Mouse (Mus musculus) liver, embryonic 14.5 days (tissue): ENCODE measurements around the gene Map1lc3b. TPM values are rescaled to one million over a fixed set of nuclear protein-coding genes. Genes with fewer than 3 reads are reported as not detected.

Experiments used
- ATAC-seq: fragments of 200-750 bp; cut with Nextera tagmentation; 2 replicates; pipeline ENCODE4 v1.8.0; 2017; ENCODE audit warnings: moderate number of reproducible peaks, mild to moderate bottlenecking, moderate library complexity; ENCODE audit not compliant: insufficient read depth
- DNase-seq, 3 experiments: peaks; one replicate each; pipeline ENCODE4 v3.0.0-alpha.2; 2012 to 2013; ENCODE audit warnings: low read depth in 3 of 3, low spot score in 3 of 3
- H3K27ac ChIP-seq: fragments of 300-500 bp; sonication (generic); 2 replicates; pipeline ENCODE4 v1.5.1; 2014; ENCODE audit warnings: moderate library complexity, mild to moderate bottlenecking, control low read depth, inconsistent platforms
- H3K27me3 ChIP-seq: fragments of 300-500 bp; sonication (generic); 2 replicates; pipeline ENCODE4 v1.6.1; 2014; ENCODE audit warnings: mild to moderate bottlenecking, low read length, moderate library complexity; ENCODE audit not compliant: control insufficient read depth, insufficient read depth
- H3K36me3 ChIP-seq: fragments of 300-500 bp; sonication (generic); replicated peaks from 2 replicates; pipeline ENCODE4 v1.6.1; 2014; ENCODE audit warnings: low read depth; ENCODE audit not compliant: control insufficient read depth, insufficient read depth
- H3K4me1 ChIP-seq, 2 experiments: fragments of 200-500 bp in 1 of 2; fragments of 300-500 bp in 1 of 2; sonication (generic) in 1 of 2; replicated peaks; 2 replicates each; pipeline ENCODE4 v1.6.1; 2012 to 2014; ENCODE audit warnings: antibody characterized with exemption in 1 of 2, inconsistent platforms in 1 of 2, low read length in 1 of 2; ENCODE audit not compliant: control insufficient read depth in 2 of 2, insufficient read depth in 2 of 2
- H3K4me2 ChIP-seq: fragments of 300-500 bp; sonication (generic); 2 replicates; pipeline ENCODE4 v1.6.1; 2014; ENCODE audit warnings: low read depth, mild to moderate bottlenecking, control low read depth, moderate library complexity
- H3K4me3 ChIP-seq, 2 experiments: fragments of 200-500 bp in 1 of 2; fragments of 300-500 bp in 1 of 2; sonication (generic) in 1 of 2; 2 replicates each; pipeline ENCODE4 v1.5.1; 2012 to 2014; ENCODE audit warnings: low read depth in 2 of 2, low read length in 2 of 2, mild to moderate bottlenecking in 2 of 2, control low read depth in 1 of 2, inconsistent platforms in 1 of 2, moderate library complexity in 1 of 2; ENCODE audit not compliant: insufficient read depth in 1 of 2
- H3K9ac ChIP-seq: fragments of 300-500 bp; sonication (generic); replicated peaks from 2 replicates; pipeline ENCODE4 v1.6.1; 2014; ENCODE audit warnings: mild to moderate bottlenecking, control low read depth, moderate library complexity
- H3K9me3 ChIP-seq: fragments of 300-500 bp; sonication (generic); 2 replicates; pipeline ENCODE4 v1.6.1; 2016; ENCODE audit warnings: low read length, mixed read lengths; ENCODE audit not compliant: control insufficient read depth
- CTCF ChIP-seq: IDR thresholded peaks from 2 replicates; pipeline ENCODE4 v1.5.1; 2016; ENCODE audit warnings: antibody characterized with exemption, low read depth, control low read depth
- EP300 ChIP-seq: IDR thresholded peaks from 2 replicates; pipeline ENCODE4 v1.6.1; 2016; ENCODE audit warnings: antibody characterized with exemption, low read depth
- WGBS: fragments of 180-500 bp; shearing (Covaris S2); extraction: QIAGEN DNeasy Blood & Tissue Kit; methylation state at CpG from one replicate; pipeline ENCODE4 v1.1.7; 2014; ENCODE audit not compliant: insufficient replicate concordance; 5-methylcytosine and 5-hydroxymethylcytosine counted together
- polyA plus RNA-seq, 2 experiments: library from polyadenylated mRNA; depleted of rRNA in 1 of 2; stranded (reverse) in 1 of 2; unstranded in 1 of 2; fragments of >200 nt; fragmentation: Nextera tagmentation in 1 of 2; extraction: Ambion mirVana in 1 of 2; gene quantifications; 2 replicates each; pipeline versions ENCODE4 v1.2.1 to v1.2.3; 2012 to 2014

The Map1lc3b gene
- polyA plus RNA-seq, 2 experiments = 20.9 to 147 TPM

DNA sequence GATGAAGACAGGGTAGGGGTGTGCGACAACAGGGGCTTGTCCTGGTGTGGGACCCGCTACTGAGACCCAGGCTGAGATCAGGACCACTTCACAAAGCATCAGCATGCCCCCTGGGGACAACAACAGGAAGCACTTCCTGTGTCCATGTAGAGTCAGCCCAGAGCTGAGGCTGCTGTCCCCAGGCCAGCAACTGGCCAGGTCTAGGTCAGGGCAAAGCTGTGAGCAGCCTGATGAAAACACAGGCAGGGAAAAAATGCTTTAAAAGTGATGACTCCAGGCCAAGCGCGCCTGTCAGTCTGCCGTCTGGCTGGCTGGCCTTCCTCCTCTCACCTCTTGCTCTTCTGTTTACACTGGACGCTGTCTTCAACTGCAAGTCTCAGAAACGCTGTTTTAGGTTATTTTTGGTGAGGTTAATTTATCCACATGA lies 41.5 kb downstream of the Map1lc3b start:
- Histone ChIP-seq H3K36me3 (no peaks in the 10 kb centered on the region), H3K4me3 (no peak overlapping the region), H3K27me3 (no peaks in the 10 kb centered on the region), H3K4me2 (no peak overlapping the region), H3K27ac (no peak overlapping the region), H3K9me3 (no peaks in the 10 kb centered on the region), H3K4me1 (no peaks in the 10 kb centered on the region), H3K9ac (no peak overlapping the region)
- DNase-seq (no peak), ATAC-seq (no peak)
- TF ChIP-seq CTCF (no peak), EP300 (no peak)
- 49% methylated on average over 7 of the region's 7 CpGs for WGBS

DNA sequence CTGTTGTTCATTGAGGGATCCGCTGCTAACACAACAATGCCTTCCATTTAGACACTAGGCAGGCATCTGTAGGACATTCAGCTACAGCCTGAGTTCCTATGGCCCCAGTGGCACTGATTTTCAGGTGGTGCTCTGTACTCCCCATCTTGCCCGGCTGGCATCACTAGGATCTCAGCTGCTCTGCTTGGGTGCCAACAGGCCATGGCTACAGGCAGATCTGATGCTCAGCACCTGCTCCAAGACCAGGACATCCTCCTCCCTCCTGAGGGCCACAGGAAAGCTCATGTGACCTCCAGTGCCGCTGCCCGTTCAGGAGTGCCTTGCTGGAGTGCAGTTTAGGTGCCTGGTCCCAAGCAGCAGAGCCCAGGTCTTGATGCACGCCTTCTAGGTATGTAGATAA lies 42.2 kb downstream of the Map1lc3b start:
- DNase-seq (no peak), ATAC-seq (no peak)
- Histone ChIP-seq H3K4me1 (no peaks in the 10 kb centered on the region), H3K4me2 (no peak overlapping the region), H3K9me3 (no peaks in the 10 kb centered on the region), H3K27ac (no peak overlapping the region), H3K9ac (no peak overlapping the region), H3K27me3 (no peaks in the 10 kb centered on the region), H3K36me3 (no peaks in the 10 kb centered on the region), H3K4me3 (no peak overlapping the region)
- TF ChIP-seq EP300 (no peak), CTCF (no peak)
- 63% methylated on average over 5 of the region's 5 CpGs for WGBS

DNA sequence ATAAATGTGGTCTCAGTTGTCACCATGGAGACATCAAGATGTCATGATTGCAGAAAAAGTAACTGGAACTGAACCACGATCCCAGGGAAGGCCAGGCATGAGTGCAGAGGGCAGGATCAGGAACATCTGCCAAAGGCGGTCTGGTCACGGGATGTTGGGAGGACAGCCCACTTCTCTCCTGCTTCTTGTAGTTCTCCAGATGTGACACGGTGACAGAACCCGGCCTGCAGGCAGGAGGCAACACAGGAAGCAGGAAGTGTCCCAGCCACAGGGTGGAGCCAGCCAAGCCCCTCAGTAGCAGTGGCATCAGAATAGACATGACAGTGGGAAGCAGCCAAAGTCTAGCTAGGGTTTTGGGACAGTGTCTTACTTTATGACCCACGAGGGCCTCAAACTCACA lies 45.4 kb downstream of the Map1lc3b start:
- Histone ChIP-seq H3K9ac (no peak overlapping the region), H3K27ac (no peak overlapping the region), H3K4me3 (no peak overlapping the region), H3K27me3 (no peaks in the 10 kb centered on the region), H3K4me1 (no peaks in the 10 kb centered on the region), H3K9me3 (no peaks in the 10 kb centered on the region), H3K4me2 (no peak overlapping the region), H3K36me3 (no peaks in the 10 kb centered on the region)
- no peak for ATAC-seq
- TF ChIP-seq CTCF (no peak), EP300 (no peak)
- WGBS = 12% methylated on average over 6 of the region's 6 CpGs
- DNase-seq = no peak

DNA sequence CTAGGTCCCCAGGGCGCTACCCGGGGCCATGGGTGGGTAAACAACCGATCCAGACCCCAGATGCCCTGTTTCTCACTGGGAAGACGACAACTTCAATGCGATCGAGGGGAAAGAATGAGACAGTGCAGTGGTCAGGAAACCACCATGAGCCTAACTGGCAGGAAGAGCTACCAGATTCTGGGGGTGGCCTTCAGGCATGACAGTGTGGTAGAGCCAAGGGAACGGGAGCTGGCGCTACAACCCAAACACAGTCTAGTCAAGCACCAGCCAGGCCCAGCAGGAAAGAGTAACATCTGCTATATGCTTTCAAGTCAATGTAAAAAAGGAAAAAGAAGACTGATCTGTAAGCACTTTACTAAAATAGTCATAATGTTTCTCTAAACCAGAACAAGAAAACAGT lies 46.0 kb downstream of the Map1lc3b start:
- WGBS = 45% methylated on average over 8 of the region's 8 CpGs
- ATAC-seq = no peak
- Histone ChIP-seq H3K4me2 (no peak overlapping the region), H3K4me1 (no peaks in the 10 kb centered on the region), H3K9me3 (no peaks in the 10 kb centered on the region), H3K27ac (no peak overlapping the region), H3K27me3 (no peaks in the 10 kb centered on the region), H3K9ac (no peak overlapping the region), H3K4me3 (no peak overlapping the region), H3K36me3 (no peaks in the 10 kb centered on the region)
- no peak for DNase-seq
- no peak for TF ChIP-seq CTCF
- no peak for TF ChIP-seq EP300

DNA sequence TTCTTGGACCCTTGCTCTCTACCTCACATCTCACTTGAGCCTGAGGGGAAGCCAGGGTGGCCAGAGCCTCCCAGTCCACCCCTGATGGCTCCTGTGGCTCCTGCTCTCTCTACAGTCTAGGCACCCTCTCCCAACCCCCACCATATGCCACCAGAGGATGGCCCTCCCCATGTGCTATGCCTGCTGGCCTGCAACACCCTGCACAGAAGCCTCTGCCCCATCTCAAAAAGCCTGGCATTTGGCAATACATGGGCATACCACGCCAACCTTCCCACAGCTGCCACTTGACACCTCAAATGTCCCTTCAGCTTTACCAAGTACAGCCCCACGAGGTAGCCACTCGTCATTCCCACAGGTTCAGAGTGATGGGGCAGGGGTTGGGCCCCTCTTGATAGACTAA lies 52.6 kb downstream of the Map1lc3b start:
- H3K4me2 ChIP-seq = no peak overlapping the region
- ATAC-seq = no peak
- H3K27me3 ChIP-seq = no peaks in the 10 kb centered on the region
- H3K9me3 ChIP-seq = no peaks in the 10 kb centered on the region
- no peaks in the 10 kb centered on the region for H3K36me3 ChIP-seq
- no peak overlapping the region for H3K4me3 ChIP-seq
- no peak overlapping the region for H3K9ac ChIP-seq
- no peaks in the 10 kb centered on the region for H3K4me1 ChIP-seq
- no peak overlapping the region for H3K27ac ChIP-seq
- no peak for DNase-seq
- TF ChIP-seq EP300 (no peak), CTCF (no peak)
- 32% methylated on average over 3 of the region's 3 CpGs for WGBS
